Mouse (Mus musculus) natural killer cell, adult 2 months (primary cell): ENCODE measurements around the gene Msl1.

Experiments used
- DNase-seq, 2 experiments: peaks; one replicate each; pipeline ENCODE4 v3.0.0; 2022; ENCODE audit warnings: low spot score in 2 of 2

Msl1 gene

DNA sequence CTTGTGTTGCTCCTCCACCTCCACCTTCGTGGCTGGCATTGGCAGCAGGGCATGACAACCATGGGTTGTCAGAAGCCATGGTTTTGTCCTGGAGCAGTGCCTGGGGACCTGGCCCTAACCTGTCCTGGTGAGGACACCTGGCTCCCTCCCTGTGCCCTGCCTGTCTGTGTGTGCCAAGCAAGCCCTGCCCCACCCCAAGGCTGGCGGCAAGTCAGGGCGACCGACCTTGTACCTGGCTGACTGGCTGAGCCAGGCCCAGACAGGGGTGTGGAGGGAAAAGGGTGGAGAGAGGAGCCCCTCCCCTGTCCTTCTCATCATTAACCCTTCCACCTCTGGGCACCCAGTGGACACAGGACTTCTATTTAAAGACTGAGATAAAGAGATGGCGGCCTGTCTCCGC, 44.1 kb downstream of the Msl1 start:
- DNase-seq, result no peak

DNA sequence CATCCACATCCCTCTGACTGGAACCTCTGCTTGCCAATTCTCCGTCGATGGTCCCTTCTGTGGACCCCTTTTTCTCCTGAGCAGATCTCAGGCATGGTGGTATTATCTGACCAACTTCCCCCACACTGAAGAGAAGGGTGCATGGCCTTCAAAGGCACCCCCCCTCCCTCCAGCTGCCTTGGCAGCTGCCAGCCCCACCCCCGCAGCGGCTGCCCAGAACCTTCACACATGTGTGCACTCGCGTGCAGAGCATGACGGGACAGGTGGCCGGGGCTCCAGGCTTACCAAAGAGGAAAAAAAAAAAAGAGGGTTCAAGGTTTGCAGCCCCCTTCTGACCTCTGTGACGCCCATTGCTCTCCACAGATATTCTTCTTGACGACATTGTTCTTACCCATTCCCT, 44.6 kb downstream of the Msl1 start:
- DNase-seq, result no peak

DNA sequence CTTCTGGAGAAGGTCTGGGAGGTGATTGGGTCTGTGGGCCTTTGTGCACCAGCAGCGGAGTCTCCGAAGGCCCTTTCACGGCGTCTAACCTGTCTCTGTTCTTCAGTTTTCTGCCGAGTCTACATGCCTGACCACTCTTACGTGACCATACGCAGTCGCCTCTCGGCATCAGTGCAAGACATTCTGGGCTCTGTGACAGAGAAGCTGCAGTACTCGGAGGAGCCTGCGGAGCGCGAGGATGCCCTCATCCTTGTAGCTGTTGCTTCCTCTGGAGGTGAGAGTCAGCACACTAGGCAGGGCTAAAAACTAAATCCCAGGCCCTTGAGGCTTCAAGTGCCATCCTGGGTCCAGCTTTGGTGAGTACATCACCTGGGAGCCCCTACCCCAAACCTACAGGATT, 50.7 kb downstream of the Msl1 start:
- no peak for DNase-seq

DNA sequence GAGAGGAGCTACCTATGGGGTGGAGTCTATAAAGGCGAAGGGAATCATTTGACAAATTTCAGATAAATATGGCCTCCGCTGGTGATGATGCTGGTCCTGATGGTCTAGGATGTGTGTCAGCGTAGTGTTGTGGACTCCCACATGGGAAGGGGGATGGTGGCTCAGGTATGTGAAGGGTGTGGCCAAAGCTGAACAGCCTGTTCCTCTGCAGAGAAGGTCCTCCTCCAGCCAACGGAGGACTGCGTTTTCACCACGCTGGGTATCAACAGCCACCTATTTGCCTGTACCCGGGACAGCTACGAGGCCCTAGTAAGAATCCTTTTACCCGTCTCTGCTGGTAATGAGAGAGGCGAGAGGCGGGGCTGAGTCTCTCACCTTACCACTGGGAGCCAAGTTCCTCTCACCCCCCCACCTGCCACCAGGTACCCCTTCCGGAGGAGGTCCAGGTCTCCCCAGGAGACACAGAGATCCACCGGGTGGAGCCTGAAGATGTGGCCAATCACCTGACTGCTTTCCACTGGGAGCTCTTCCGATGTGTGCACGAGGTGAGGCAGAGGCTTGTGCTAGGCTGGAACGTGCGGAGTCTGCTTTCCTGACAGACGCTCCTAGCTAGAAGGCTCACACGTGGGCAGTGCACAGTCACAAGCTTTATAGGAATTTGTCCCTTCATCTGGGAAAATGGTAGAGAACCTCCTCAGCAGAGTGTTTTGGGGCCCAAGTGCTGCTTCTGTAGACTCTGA, 51.7 kb downstream of the Msl1 start:
- no peak for DNase-seq

DNA sequence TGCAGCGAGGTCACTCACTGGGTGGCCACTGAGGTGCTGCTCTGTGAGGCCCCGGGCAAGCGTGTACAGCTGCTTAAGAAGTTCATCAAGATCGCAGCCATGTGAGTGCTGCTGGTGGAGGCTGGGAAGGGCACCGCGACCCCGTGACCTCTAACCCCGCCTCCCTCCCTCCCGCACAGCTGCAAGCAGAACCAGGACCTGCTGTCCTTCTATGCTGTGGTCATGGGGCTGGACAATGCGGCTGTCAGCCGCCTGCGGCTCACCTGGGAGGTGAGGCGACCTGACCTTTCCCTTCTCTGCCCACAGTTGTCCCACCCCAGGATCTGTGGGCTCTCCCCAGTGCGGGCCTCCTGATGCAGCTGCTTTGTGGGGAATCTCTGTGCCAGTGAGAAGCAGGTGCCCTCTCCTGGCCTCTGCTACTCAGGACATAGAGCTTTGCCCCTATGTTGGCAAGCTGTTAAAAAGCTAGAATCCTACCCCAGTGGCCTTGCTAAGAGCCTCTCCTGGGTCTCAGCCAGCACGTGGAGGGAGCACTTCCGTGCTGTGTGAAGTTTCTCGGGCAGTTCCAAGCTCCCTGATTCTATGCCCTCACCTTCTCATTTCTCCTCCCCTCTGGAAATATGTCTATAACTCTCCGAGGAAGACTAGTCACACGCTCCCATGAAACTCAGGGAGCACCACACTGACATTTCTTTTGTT, 54.0 kb downstream of the Msl1 start:
- DNase-seq, result no peak

DNA sequence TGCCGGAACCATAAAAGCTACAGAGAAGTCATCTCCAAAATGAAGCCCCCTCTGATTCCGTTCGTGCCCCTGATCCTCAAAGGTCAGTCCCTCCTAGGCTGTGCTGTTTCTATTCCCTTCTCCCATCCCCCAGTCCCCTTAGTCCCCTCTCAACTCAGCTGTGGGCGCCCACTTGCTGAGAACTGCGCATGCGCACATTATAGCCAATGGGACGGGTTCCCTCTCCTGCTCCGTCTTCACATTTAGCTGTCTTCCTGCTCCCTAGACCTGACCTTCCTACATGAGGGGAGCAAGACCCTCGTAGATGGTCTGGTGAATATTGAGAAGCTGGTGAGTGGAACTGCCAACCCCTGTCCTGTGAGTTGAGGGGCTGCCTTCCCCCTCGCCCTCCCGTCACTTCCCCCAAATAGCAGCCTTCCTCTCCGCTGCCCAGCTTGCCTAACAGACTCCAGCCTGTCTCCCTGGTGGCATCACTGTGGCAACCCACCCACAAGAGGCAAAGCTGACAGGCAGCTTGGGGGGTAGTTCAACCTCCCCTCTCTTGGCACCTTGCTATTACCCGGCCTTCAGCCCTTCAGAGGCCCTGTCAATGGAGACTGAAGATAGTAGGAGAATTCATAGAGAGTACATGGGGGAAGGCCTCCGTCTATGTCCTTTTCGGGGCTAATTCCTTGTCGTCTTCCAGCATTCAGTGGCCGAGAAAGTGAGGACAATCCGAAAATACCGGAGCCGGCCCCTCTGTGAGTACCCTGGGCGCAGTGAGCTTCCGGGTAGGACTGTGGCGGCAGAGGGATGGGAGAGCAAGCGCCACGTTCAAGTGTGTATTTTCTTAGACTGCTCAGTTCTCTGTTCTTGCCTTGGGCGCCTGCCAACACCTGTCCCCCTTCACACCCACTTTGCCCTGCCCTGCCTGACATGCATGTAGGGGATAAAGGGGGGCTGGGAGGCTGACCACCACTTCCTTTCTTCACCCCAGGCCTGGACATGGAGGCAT, 55.1 kb downstream of the Msl1 start:
- no peak for DNase-seq

DNA sequence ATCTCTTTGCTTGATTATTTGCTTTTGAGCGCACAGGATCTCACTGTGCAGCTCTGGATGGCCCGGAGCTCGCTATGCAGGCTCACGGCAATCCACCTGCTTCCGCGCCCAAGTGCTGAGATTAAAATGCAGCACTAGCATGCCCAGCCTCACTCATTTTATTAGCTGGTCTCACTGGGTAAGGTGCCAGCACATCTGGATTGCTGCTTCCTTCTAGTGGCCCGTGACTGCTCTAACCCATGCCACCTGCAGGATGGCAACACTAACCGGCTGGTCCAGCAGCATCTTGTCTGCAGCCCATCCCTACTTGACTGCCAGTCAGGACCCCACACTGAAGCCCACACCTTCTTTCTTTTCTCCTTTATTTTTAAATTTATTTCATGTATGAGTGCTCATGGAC, 58.8 kb downstream of the Msl1 start:
- no peak for DNase-seq

DNA sequence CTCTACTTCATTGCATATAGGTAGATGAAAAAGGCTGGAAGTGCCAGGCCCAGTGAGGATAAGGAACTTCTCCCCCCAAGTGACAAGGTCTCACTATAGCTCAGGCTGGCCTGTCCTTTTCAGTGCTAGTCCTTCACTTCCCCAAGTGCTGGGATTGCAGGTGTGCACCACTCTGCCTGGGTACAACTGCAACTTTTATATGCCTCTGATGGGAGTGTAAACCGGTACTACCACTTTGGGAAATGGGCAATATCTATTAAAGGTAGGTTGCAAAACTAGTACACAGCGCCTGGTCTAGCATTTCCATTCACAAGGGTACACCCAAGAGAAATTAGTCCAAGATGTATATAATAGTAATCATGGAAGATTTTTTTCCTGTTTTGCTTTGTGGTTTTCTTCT, 59.3 kb downstream of the Msl1 start:
- DNase-seq, result no peak
